Comparison of ENCODE assay signal across 18 mouse cellular contexts in genomic region chr3:58245361-58245760, GRCm38 (mm10).
DNase-seq lines count a peak whose midpoint lies in the region; ATAC-seq and TF ChIP-seq lines count a peak whose summit lies in the region.
"Had no signal": no experiment of that assay in that cellular context is flagged by ENCODE, and none has a peak within 500 bp of the region (broad histone marks: within the 10 kb centered on the region; RNA-seq: fewer than 3 reads in every experiment).

No protein-coding gene starts in this region.

- ATAC-seq in hindbrain, embryonic 11.5 days (ENCODE audit: low FRiP score): peak; percentile 78
- ATAC-seq in hindbrain, embryonic 12.5 days (ENCODE audit: low FRiP score): no peak
- peak; percentile 59; the same call in 1 of the 2 replicates for ATAC-seq in hindbrain, embryonic 13.5 days (ENCODE audit: low FRiP score)
- no peak for ATAC-seq in intestine, embryonic 16.5 days

- peak; percentile 17 for DNase-seq in hindbrain, embryonic 11.5 days (ENCODE audit: low spot score)
- DNase-seq in ES-CJ7 (ENCODE audit: low read depth, low spot score): peak; percentile 19
- peak; percentile 18 for DNase-seq in ZHBTc4 (ENCODE audit: low read depth, low spot score)
- DNase-seq in adrenal gland, adult 8-10 months: no peak
- no peak for DNase-seq in thymus, adult 2 months
- DNase-seq: cerebellum, postnatal 10 days; gastrocnemius, postnatal 25 days; heart, postnatal 10 days; kidney, postnatal 10 days; lung, adult 18-20 months; lung, postnatal 36 days; right cerebral cortex, postnatal 14 days; thymus, postnatal 14 days had no signal

- no peak for TF ChIP-seq POLR2A in thymus, adult 2 months (IDR thresholded peaks at IDR 0.05; ENCODE audit: control insufficient read depth, extremely low read depth, insufficient read depth, low read length, poor library complexity)

- H3K9me3 ChIP-seq in hindbrain, embryonic 11.5 days (ENCODE audit: control insufficient read depth, low read length): no peaks in the 10 kb centered on the region
- no peaks in the 10 kb centered on the region for H3K9me3 ChIP-seq in hindbrain, embryonic 12.5 days (replicated peaks)
- no peaks in the 10 kb centered on the region for H3K9me3 ChIP-seq in hindbrain, embryonic 13.5 days
- H3K9me3 ChIP-seq in intestine, embryonic 16.5 days (ENCODE audit: control insufficient read depth, low read length): no peaks in the 10 kb centered on the region
- H3K9me3 ChIP-seq: midbrain, embryonic 12.5 days had no signal

- no peaks in the 10 kb centered on the region for H3K4me1 ChIP-seq in hindbrain, embryonic 11.5 days (replicated peaks; ENCODE audit: control insufficient read depth, insufficient read depth, low read length)
- peaks cover 5% of the 10 kb centered on the region for H3K4me1 ChIP-seq in hindbrain, embryonic 12.5 days
- peaks cover 4% of the 10 kb centered on the region; the same call in 1 of the 2 replicates for H3K4me1 ChIP-seq in hindbrain, embryonic 13.5 days (replicated peaks)
- H3K4me1 ChIP-seq in thymus, adult 2 months (replicated peaks; ENCODE audit: control insufficient read depth, insufficient read depth, low read length): no peaks in the 10 kb centered on the region
- H3K4me1 ChIP-seq in intestine, embryonic 16.5 days (ENCODE audit: control insufficient read depth, insufficient read depth, low read length): no peaks in the 10 kb centered on the region
- H3K4me1 ChIP-seq: midbrain, embryonic 12.5 days had no signal

- no peak overlapping the region for H3K4me2 ChIP-seq in hindbrain, embryonic 11.5 days (replicated peaks; ENCODE audit: low read depth, low read length)
- no peak overlapping the region for H3K4me2 ChIP-seq in hindbrain, embryonic 12.5 days (replicated peaks)
- no peak overlapping the region for H3K4me2 ChIP-seq in hindbrain, embryonic 13.5 days
- no peak overlapping the region for H3K4me2 ChIP-seq in intestine, embryonic 16.5 days (ENCODE audit: low read depth, low read length)
- H3K4me2 ChIP-seq: midbrain, embryonic 12.5 days had no signal

- no peaks in the 10 kb centered on the region for H3K36me3 ChIP-seq in hindbrain, embryonic 11.5 days (ENCODE audit: control insufficient read depth, insufficient read depth, low read length)
- no peaks in the 10 kb centered on the region for H3K36me3 ChIP-seq in hindbrain, embryonic 12.5 days
- H3K36me3 ChIP-seq in hindbrain, embryonic 13.5 days: no peaks in the 10 kb centered on the region
- H3K36me3 ChIP-seq in thymus, adult 2 months (ENCODE audit: control insufficient read depth, insufficient read depth, low read length): no peaks in the 10 kb centered on the region
- no peaks in the 10 kb centered on the region for H3K36me3 ChIP-seq in intestine, embryonic 16.5 days (ENCODE audit: control insufficient read depth, insufficient read depth, low read length)
- H3K36me3 ChIP-seq: midbrain, embryonic 12.5 days had no signal

- H3K27ac ChIP-seq in hindbrain, embryonic 11.5 days (ENCODE audit: low read depth, low read length): no peak overlapping the region
- no peak overlapping the region for H3K27ac ChIP-seq in hindbrain, embryonic 12.5 days
- H3K27ac ChIP-seq in hindbrain, embryonic 13.5 days: no peak overlapping the region
- H3K27ac ChIP-seq in thymus, adult 2 months (ENCODE audit: control insufficient read depth, insufficient read depth, low read length): no peak overlapping the region
- H3K27ac ChIP-seq in intestine, embryonic 16.5 days (ENCODE audit: low read length): no peak overlapping the region
- H3K27ac ChIP-seq: midbrain, embryonic 12.5 days; stomach, postnatal 0 days had no signal

- TF ChIP-seq CTCF in thymus, adult 2 months (IDR thresholded peaks at IDR 0.05; ENCODE audit: borderline replicate concordance, control insufficient read depth, extremely low read depth, insufficient read depth, low read length, poor library complexity): no peak

- 7% methylated on average over 5 of the region's 5 CpGs for WGBS in hindbrain, embryonic 11.5 days
- 12% methylated on average over 5 of the region's 5 CpGs for WGBS in hindbrain, embryonic 12.5 days
- 4% methylated on average over 5 of the region's 5 CpGs for WGBS in hindbrain, embryonic 13.5 days
- WGBS in thymus, adult 2 months: 77% methylated on average over 5 of the region's 5 CpGs
- 35% methylated on average over 5 of the region's 5 CpGs for WGBS in intestine, embryonic 16.5 days

- H3K27me3 ChIP-seq in hindbrain, embryonic 11.5 days (ENCODE audit: control insufficient read depth, insufficient read depth, low read length): no peaks in the 10 kb centered on the region
- H3K27me3 ChIP-seq in hindbrain, embryonic 12.5 days: no peaks in the 10 kb centered on the region
- H3K27me3 ChIP-seq in hindbrain, embryonic 13.5 days: no peaks in the 10 kb centered on the region
- no peaks in the 10 kb centered on the region for H3K27me3 ChIP-seq in thymus, adult 2 months (ENCODE audit: control insufficient read depth, insufficient read depth, low read length)
- H3K27me3 ChIP-seq in intestine, embryonic 16.5 days (replicated peaks; ENCODE audit: control insufficient read depth, insufficient read depth, low read length): no peaks in the 10 kb centered on the region
- H3K27me3 ChIP-seq: midbrain, embryonic 12.5 days had no signal

- no peak overlapping the region for H3K4me3 ChIP-seq in hindbrain, embryonic 11.5 days (ENCODE audit: low read depth, low read length)
- H3K4me3 ChIP-seq in hindbrain, embryonic 12.5 days: no peak overlapping the region
- no peak overlapping the region for H3K4me3 ChIP-seq in hindbrain, embryonic 13.5 days
- no peak overlapping the region for H3K4me3 ChIP-seq in thymus, adult 2 months (ENCODE audit: control insufficient read depth, insufficient read depth, low read length)
- no peak overlapping the region for H3K4me3 ChIP-seq in intestine, embryonic 16.5 days (ENCODE audit: low read length)
- H3K4me3 ChIP-seq: midbrain, embryonic 12.5 days had no signal

- no peak overlapping the region for H3K9ac ChIP-seq in hindbrain, embryonic 11.5 days (ENCODE audit: low read depth, low read length)
- no peak overlapping the region for H3K9ac ChIP-seq in hindbrain, embryonic 12.5 days
- no peak overlapping the region for H3K9ac ChIP-seq in hindbrain, embryonic 13.5 days
- no peak overlapping the region for H3K9ac ChIP-seq in intestine, embryonic 16.5 days (ENCODE audit: low read depth, low read length)
- H3K9ac ChIP-seq: midbrain, embryonic 12.5 days had no signal

Comparison
In these comparisons a context has a peak if more than half of its experiments do, and no peak if none do; other contexts are left out.
1. ATAC-seq: peak in hindbrain, embryonic 11.5 days (single experiment) and hindbrain, embryonic 13.5 days (single experiment); none in hindbrain, embryonic 12.5 days (single experiment) and intestine, embryonic 16.5 days (single experiment).
2. DNase-seq: peak in hindbrain, embryonic 11.5 days (single experiment), ES-CJ7 (single experiment) and ZHBTc4 (single experiment); none in adrenal gland, adult 8-10 months (single experiment) and thymus, adult 2 months (single experiment).